Mouse (Mus musculus): ENCODE results near the gene Hivep3.

DNA sequence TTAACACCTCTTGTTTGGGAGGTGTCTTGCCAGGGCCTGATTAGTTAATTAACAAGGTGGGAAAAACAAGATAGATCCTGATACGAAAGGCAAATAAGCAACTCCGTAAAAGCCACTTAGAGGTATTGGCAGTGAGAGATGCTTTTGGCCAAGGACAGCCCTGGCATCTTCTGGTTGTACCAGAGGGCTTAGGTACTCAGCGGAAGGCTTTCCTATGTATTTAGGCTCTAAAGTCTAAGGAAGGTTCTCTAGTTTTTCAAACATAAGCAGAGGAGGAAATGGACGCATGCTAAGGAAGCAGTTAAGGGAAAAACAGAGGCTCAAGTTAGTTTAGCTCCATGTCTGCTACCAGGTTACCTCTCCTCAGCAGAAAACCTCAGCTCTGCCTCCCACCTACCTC, 768 bp downstream of the Hivep3 start:
- TF ChIP-seq POLR2A (IDR thresholded peaks at IDR 0.05; ENCODE audit: extremely low read depth, insufficient read depth, low read length) (no peak), CTCF (IDR thresholded peaks at IDR 0.05; ENCODE audit: low read depth, low read length) (no peak)
